Mouse (Mus musculus) liver, embryonic 11.5 days (tissue): ENCODE measurements at regions not wholly inside any gene's neighbourhood (a gene's known extent, or its start where the extent isn't known, plus 50 kb on each side); places are given as distances from the start of the nearest gene placed in this dataset.

Source experiments
- ATAC-seq: fragments of 200-750 bp; cut with Nextera tagmentation; replicated peaks from 2 replicates; pipeline ENCODE4 v1.8.0; 2017; ENCODE audit warnings: moderate number of reproducible peaks, mild to moderate bottlenecking, moderate TSS enrichment, moderate library complexity; ENCODE audit not compliant: low FRiP score
- DNase-seq: peaks from one replicate; pipeline ENCODE4 v3.0.0-alpha.2; 2017; ENCODE audit warnings: low spot score
- H3K27ac ChIP-seq: fragments of 300-500 bp; sonication (generic); 2 replicates; pipeline ENCODE4 v1.5.1; 2014; ENCODE audit warnings: mild to moderate bottlenecking, low read depth, low read length, control low read depth
- H3K27me3 ChIP-seq: fragments of 300-500 bp; sonication (generic); replicated peaks from 2 replicates; pipeline ENCODE4 v1.6.1; 2014; ENCODE audit warnings: low read length, mixed read lengths; ENCODE audit not compliant: control insufficient read depth, insufficient read depth
- H3K36me3 ChIP-seq: fragments of 300-500 bp; sonication (generic); 2 replicates; pipeline ENCODE4 v1.6.1; 2014; ENCODE audit warnings: mild to moderate bottlenecking, low read length, moderate library complexity, mixed read lengths; ENCODE audit not compliant: control insufficient read depth, insufficient read depth
- H3K4me1 ChIP-seq: fragments of 300-500 bp; sonication (generic); replicated peaks from 2 replicates; pipeline ENCODE4 v1.6.1; 2014; ENCODE audit warnings: low read length, mixed read lengths; ENCODE audit not compliant: control insufficient read depth, insufficient read depth
- H3K4me2 ChIP-seq: fragments of 300-500 bp; sonication (generic); 2 replicates; pipeline ENCODE4 v1.6.1; 2014; ENCODE audit warnings: mild to moderate bottlenecking, control low read depth, moderate library complexity
- H3K4me3 ChIP-seq: fragments of 300-500 bp; sonication (generic); 2 replicates; pipeline ENCODE4 v1.5.1; 2014; ENCODE audit warnings: low read depth, low read length, control low read depth
- H3K9ac ChIP-seq: fragments of 300-500 bp; sonication (generic); 2 replicates; pipeline ENCODE4 v1.6.1; 2014; ENCODE audit warnings: low read depth, low read length, control low read depth
- H3K9me3 ChIP-seq: fragments of 300-500 bp; sonication (generic); 2 replicates; pipeline ENCODE4 v1.6.1; 2016; ENCODE audit warnings: low read length, inconsistent platforms, mixed read lengths; ENCODE audit not compliant: control insufficient read depth
- WGBS: fragments of 180-500 bp; shearing (Covaris S2); extraction: QIAGEN DNeasy Blood & Tissue Kit; methylation state at CpG from one replicate; pipeline ENCODE4 v1.1.7; 2014; 5-methylcytosine and 5-hydroxymethylcytosine counted together

DNA sequence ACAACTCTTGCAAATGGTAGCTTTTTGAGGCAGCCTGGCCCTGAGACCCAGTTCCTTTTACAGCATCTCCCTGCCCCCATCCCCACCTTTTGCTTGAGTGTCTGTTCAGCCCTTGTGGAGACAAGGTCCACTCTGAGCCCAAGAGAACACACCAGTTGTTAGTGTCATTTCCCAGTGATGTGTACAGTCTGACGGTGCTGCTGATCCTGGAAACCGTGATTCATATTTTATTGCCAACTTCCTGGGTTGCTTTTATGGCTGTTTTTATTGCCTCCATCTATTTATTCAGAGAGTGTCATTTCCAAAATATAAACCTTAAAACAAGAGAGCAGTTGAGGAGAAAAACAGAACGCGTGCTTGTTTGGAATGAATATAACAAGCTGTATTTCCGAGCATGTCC is 309.6 kb upstream of the Isl1 start:
- no peaks in the 10 kb centered on the region for H3K4me1 ChIP-seq
- H3K27ac ChIP-seq = no peak overlapping the region
- H3K4me2 ChIP-seq = no peak overlapping the region
- no peak overlapping the region for H3K4me3 ChIP-seq
- H3K36me3 ChIP-seq = no peaks in the 10 kb centered on the region
- no peak for ATAC-seq
- H3K27me3 ChIP-seq = no peaks in the 10 kb centered on the region
- WGBS = 86% methylated on average over 5 of the region's 5 CpGs
- DNase-seq = no peak
- H3K9ac ChIP-seq = no peak overlapping the region
- no peaks in the 10 kb centered on the region for H3K9me3 ChIP-seq

- DNase-seq (no peak), ATAC-seq (no peak)
- H3K27me3 ChIP-seq = no peaks in the 10 kb centered on the region
- no peaks in the 10 kb centered on the region for H3K4me1 ChIP-seq
- no peaks in the 10 kb centered on the region for H3K9me3 ChIP-seq
- no peak overlapping the region for H3K27ac ChIP-seq
- H3K4me2 ChIP-seq = no peak overlapping the region
- H3K36me3 ChIP-seq = no peaks in the 10 kb centered on the region
- 84% methylated on average over 4 of the region's 4 CpGs for WGBS
- H3K9ac ChIP-seq = no peak overlapping the region
- no peak overlapping the region for H3K4me3 ChIP-seq
These were observed 286.9 kb upstream of the Isl1 start for GRCm38 (mm10) chr13:116596346-116596745.

DNA sequence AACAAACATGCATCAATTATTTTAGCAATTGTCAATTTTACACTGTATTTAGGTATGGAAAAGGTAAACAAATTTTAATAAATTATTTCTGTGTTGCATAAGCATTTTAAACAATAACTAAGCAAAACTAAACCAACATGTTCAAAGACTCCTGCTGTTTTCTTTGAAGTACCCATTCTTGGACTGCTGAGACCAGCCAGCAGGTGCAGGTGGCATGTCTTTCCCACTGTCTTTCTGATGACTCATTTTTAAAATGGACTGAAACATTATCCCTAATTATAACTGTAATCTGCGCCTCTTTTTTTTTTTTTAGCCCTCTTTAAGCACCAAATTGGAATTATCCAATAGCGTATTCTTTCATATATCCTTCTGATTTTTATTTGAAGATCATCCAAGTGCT is 286.0 kb upstream of the Isl1 start:
- no peak overlapping the region for H3K9ac ChIP-seq
- no peak overlapping the region for H3K27ac ChIP-seq
- H3K27me3 ChIP-seq = no peaks in the 10 kb centered on the region
- WGBS = 82% methylated on average over 2 of the region's 2 CpGs
- ATAC-seq = no peak
- H3K4me3 ChIP-seq = no peak overlapping the region
- DNase-seq = no peak
- H3K9me3 ChIP-seq = no peaks in the 10 kb centered on the region
- H3K36me3 ChIP-seq = no peaks in the 10 kb centered on the region
- no peak overlapping the region for H3K4me2 ChIP-seq
- H3K4me1 ChIP-seq = no peaks in the 10 kb centered on the region

DNA sequence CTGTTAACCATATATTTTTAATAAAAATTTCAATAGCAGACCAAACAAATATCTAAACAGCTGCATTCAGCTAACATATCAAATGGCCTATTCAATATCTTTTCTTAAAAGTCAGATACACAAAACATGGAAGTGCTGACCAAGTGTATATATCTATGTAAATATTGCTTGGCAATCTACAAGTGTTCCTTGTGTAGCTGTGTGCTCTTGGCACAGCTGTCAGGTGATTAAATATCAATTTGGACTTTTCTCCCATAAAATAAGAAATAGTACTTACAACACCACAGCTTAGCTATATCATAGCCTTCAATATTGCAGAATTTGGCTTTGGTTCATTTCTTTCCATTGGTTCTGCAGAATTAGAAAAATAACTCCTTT is 266.5 kb upstream of the Isl1 start:
- no peak overlapping the region for H3K4me3 ChIP-seq
- no peaks in the 10 kb centered on the region for H3K9me3 ChIP-seq
- no peak overlapping the region for H3K27ac ChIP-seq
- no peaks in the 10 kb centered on the region for H3K4me1 ChIP-seq
- no peak overlapping the region for H3K9ac ChIP-seq
- no peak for DNase-seq
- H3K4me2 ChIP-seq = no peak overlapping the region
- H3K27me3 ChIP-seq = no peaks in the 10 kb centered on the region
- ATAC-seq = no peak
- H3K36me3 ChIP-seq = no peaks in the 10 kb centered on the region

GRCm38 (mm10) chr13:116575274-116575957 is 265.9 kb upstream of the Isl1 start:
- ATAC-seq = no peak
- Histone ChIP-seq H3K36me3 (no peaks in the 10 kb centered on the region), H3K9ac (no peak overlapping the region), H3K4me3 (no peak overlapping the region), H3K4me2 (no peak overlapping the region), H3K9me3 (no peaks in the 10 kb centered on the region), H3K4me1 (no peaks in the 10 kb centered on the region), H3K27ac (no peak overlapping the region), H3K27me3 (no peaks in the 10 kb centered on the region)
- WGBS = 77% methylated on average over 11 of the region's 11 CpGs
- DNase-seq = no peak

DNA sequence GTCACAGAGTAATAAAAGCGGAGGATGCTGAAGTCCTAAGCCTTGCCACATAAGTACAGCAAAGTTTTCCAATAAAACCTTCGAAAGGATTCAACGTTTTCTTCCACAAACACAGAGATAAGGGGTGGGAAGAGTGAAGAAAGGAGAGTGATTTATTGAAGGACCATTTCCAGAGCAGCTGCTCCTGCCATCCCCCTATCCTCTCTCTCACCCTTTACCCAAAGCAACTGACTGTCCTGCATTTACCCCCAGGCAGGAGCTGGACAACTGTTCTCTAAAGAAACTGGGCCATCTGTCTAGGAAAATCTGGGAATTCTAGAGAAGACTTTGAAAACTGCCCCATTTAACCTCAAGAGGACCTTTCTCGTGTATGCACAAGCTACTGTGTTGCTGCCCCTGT is 245.6 kb upstream of the Isl1 start:
- ATAC-seq (no peak), DNase-seq (no peak)
- Histone ChIP-seq H3K4me3 (no peak overlapping the region), H3K9ac (no peak overlapping the region), H3K9me3 (no peaks in the 10 kb centered on the region), H3K27me3 (no peaks in the 10 kb centered on the region), H3K36me3 (no peaks in the 10 kb centered on the region), H3K4me2 (no peak overlapping the region), H3K4me1 (no peaks in the 10 kb centered on the region), H3K27ac (no peak overlapping the region)
- 46% methylated on average over 4 of the region's 4 CpGs for WGBS

DNA sequence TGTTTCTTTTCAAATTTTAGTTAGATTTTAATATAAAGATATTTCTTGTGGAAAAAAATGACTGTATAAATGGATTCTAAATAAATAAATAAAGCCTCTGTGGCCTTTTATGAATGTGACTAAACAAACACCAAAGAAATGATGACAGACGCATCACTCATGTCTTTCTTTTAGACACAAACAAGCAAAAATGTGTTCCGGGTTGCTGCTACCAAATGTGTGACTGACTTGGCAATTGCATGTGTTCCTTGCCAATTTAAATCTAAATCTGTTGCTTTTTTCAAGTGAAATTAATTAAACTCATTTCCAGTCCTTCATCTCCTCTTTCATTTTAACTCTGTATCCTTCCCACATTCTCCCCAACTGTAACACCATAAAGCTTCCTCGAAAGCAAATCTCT is 225.7 kb upstream of the Isl1 start:
- no peaks in the 10 kb centered on the region for H3K36me3 ChIP-seq
- no peak overlapping the region for H3K27ac ChIP-seq
- 89% methylated on average over 3 of the region's 3 CpGs for whole genome bisulfite sequencing
- no peak overlapping the region for H3K4me3 ChIP-seq
- H3K9me3 ChIP-seq = no peaks in the 10 kb centered on the region
- H3K4me2 ChIP-seq = no peak overlapping the region
- H3K27me3 ChIP-seq = no peaks in the 10 kb centered on the region
- ATAC-seq (no peak), DNase-seq (no peak)
- no peak overlapping the region for H3K9ac ChIP-seq
- H3K4me1 ChIP-seq = no peaks in the 10 kb centered on the region

DNA sequence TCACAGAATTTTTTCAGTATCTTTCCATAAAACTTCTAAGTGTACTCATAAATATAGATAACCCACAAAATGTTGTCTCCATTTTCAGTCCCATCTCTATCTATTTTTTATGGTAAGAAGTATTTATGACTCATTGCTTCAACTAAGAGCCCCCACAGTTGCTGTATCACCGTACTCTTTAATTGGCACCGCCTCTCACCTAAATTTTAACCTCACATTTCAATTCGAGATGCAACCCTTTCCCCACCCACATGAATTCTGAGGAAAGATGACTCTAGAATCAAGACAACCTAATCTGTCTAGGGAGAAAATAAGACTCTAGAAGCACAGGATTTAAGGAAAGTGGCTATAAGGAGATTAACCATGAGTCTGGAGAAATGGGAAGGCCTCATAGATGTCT is 223.7 kb upstream of the Isl1 start:
- no peak overlapping the region for H3K9ac ChIP-seq
- H3K4me1 ChIP-seq = no peaks in the 10 kb centered on the region
- no peak for ATAC-seq
- H3K27ac ChIP-seq = no peak overlapping the region
- WGBS = 73% methylated on average over 3 of the region's 3 CpGs
- no peak overlapping the region for H3K4me3 ChIP-seq
- no peak overlapping the region for H3K4me2 ChIP-seq
- no peak for DNase-seq
- no peaks in the 10 kb centered on the region for H3K27me3 ChIP-seq
- H3K36me3 ChIP-seq = no peaks in the 10 kb centered on the region
- H3K9me3 ChIP-seq = no peaks in the 10 kb centered on the region

- no peaks in the 10 kb centered on the region for H3K36me3 ChIP-seq
- no peak overlapping the region for H3K9ac ChIP-seq
- H3K4me1 ChIP-seq = no peaks in the 10 kb centered on the region
- H3K4me3 ChIP-seq = no peak overlapping the region
- DNase-seq (no peak), ATAC-seq (no peak)
- no peaks in the 10 kb centered on the region for H3K27me3 ChIP-seq
- no peaks in the 10 kb centered on the region for H3K9me3 ChIP-seq
- no peak overlapping the region for H3K4me2 ChIP-seq
- 26% methylated on average over 1 of the region's 1 CpGs for WGBS
- no peak overlapping the region for H3K27ac ChIP-seq
These were observed 218.8 kb upstream of the Isl1 start for GRCm38 (mm10) chr13:116528289-116528688.
